Mouse (Mus musculus): ENCODE data around the gene Tubb5.
"Not testable (repeated sequence)": the region's sequence is repeated elsewhere in the genome, so short reads cannot be mapped to it uniquely, and the experiment has no call there.

Tubb5 gene

DNA sequence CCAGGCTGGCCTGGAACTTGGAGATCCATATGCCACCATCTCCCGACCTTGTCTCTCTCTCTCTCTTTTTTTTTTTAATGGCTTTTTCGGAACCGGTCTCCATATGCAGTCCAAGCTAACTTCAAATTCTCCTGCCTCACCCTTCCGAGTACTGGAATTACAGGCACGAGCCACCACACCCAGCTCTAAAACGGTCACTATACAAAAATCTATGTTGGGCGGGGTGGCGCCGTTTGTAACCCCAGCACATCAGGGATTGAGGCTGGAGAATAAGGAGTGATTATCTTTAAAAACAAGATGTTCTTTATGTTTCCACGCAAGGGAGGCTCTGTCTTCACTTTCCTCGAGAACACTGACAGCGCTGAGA, 22.7 kb upstream of the Tubb5 start:
- no peak for DNase-seq (ENCODE audit: low spot score in 2 of 2)

DNA sequence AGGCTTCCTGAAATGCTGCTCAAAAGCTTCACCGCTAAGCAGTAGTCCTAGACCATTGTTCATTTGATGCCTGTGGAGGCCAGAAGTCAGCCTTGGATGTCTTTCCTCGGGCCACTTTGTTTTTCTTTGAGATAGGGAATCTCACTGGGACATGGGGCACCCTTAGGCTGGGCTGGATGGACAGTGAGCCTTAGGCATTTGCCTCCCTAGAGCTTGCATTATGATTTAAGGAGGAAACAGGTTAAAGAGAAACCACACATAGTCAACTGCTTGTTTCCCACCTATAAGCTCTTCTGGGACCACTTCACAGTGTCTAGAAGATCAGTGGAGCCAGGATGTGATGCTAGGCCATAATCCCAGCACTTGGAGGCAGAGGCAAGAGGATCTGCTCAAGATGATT, 21.7 kb upstream of the Tubb5 start:
- DNase-seq (ENCODE audit: low spot score in 2 of 2), result no peak

DNA sequence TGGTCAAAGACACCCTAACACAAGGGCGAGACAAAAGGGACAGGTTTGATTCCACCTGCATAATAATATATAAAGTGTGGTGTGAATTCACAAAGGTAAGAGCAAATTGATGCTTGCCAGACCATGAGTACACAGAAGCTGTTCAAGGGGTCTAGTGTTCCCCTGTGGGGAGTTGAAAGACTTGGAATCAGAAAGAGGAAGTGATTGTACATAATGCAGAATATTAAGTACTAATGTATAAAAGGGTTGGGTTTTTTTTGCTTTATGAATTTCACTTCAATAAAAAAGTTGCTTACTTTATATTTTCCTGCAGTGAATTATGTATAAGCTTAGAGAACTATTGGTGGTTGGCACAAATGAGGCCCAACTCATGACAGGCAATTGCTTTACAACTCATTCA, 21.3 kb upstream of the Tubb5 start:
- no peak for DNase-seq (ENCODE audit: low spot score in 2 of 2)

DNA sequence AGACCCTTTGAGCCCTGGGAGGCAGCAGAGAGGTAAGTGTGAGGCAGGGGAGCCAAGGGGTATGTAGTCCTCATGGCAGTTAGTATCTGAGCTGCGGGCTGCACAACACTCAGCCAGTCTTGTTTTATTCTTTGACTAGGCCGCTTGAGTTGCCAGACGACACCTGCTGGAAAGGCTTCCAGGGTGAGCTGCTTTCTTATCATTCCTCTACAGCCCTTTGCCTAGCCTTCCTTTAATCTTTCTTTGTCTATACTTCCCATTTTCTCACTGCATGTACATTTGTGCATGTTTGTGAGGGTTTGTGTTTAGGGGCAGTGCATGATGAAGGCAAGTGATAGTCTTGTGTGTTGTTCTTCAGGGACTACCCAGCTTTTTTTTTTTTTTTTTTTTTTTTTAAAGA, 12.9 kb upstream of the Tubb5 start:
- no peak for DNase-seq (ENCODE audit: low spot score in 2 of 2)

DNA sequence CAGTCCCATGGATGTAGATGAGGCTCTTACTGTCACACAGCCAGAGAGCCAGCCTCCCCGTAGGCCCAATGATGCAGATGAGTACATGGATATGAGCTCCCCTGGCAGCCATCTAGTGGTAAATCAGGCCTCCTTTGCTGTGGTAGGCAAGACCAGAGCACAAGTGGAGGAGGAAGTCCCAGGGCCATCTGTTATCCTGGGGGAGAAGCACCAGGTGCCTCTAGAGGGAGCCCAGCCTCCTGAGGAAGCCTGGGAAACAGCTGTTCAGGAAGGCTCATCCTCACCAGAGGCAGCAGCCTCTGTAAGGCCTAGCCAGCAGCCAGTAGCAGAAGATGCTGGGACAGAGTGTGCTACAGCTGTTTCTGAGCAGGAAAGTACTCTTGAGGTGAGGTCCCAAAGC, 10.0 kb upstream of the Tubb5 start:
- DNase-seq (ENCODE audit: low spot score in 2 of 2), result no peak

DNA sequence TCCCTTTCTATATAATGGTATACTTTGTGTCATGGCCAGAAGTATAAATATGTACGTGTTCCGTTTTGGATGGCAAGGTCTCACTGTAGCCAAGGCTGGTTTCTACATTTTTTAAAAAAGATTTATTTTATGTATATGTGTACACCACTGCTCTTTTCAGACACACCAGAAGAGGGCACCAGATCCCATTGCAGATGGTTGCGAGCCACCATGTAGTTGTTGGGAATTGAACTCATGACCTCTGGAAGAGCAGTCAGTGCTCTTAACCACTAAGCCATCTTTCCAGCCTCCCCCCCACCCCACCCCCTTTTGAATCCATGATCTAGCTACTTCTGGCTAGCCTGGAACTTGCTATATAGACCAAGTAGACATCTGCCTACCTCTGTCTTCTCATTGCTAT, 5.4 kb upstream of the Tubb5 start:
- DNase-seq (ENCODE audit: low spot score in 2 of 2), result no peak

DNA sequence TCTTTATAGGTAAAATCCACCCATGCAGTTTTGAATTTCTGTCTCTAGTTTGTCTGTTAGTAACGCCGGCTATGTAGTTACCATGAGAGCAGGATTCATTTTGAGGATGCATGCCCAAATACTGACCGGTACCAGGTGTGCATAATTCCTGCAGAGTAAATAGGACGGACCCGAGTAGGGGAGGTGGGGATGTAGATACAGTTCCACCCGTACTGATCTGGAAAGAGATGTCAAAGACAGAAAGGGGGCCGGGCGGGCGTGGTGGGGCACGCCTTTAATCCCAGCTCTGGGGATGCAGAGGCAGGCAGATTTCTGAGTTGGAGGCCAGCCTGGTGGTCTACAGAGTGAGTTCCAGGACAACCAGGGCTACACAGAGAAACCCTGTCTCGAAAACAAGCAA, 3.9 kb upstream of the Tubb5 start:
- DNase-seq (ENCODE audit: low spot score in 2 of 2), result no peak

DNA sequence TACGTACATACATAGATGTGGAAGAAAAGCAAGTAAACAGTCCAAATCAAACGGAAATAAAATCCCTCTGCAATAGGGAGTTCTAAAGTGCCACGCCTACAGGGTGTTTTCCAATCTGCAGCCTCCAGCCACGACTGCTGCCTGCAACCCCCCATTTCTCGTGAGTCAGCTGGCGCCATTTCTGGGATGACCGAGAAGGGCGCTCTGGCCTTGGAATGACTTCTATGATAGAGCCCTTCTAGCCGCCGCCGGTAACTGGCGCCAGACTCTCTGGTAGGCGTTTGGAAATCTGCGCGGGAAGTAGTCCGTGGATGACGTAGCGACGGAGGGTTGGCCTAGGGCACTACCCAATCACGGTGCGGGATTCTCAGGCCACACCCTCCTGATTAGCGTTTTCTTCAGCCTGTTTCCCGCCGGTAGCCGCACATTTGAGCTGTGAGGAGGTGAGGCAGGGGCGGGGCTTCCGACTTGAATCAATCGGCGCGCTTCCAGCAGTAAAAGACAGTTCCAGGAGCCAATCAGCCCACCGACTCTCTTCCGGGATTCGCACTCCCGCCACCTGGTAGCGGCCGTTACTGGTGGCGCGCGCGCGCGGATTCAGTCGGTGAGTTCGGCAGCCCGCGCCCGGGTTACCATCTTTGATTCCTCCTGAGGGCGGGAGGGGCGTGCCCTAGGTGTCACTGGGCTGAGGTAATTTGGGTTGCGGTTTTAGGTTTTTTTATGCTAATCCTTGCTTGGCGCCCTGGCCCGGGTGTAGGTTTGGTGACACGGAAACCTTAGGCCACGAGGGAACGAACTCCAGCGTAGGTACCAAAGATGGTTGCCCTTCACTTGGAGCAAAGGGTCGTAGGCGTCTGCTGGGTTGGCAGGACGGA, 3.2 kb upstream of the Tubb5 start, which contains the start of gene Mdc1:
Gene Mdc1, plus strand, starts transcription at position 440 of the 875 bp plus-strand sequence.
- peak; percentile 95 to 99 for DNase-seq (ENCODE audit: low spot score in 2 of 2)

DNA sequence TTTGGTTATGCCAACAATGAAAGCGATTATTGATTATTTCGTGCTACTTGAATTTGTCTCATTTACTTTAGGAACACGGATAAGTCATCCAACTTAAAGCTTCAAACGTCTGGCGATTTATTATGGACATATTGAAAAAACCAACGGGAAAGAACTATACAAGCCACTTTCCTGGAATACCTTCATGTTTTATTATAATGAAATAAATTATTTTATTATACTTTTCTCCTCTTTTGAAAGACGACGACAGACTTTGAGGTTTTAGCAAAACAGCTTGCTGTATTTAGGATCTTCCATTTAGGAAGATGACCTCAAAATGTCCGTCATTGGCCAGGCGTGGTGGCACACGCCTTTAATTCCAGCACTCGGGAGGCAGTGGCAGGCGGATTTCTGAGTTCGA, 2.5 kb upstream of the Tubb5 start:
- DNase-seq (ENCODE audit: low spot score in 2 of 2), result no peak

DNA sequence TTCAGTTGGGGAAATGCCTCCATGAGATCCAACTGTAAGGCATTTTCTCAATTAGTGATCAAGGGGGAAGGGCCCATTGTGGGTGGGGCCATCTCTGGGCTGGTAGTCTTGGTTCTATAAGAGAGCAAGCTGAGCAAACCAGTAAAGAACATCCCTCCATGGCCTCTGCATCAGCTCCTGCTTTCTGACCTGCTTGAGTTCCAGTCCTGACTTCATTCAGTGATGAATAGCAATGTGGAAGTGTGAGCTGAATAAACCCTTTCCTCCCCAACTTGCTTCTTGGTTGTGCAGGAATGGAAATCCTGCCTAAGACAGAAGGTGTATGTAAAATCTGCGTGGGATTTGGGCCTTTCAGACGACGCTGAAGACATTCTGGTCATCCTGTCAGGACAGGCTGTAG, 896 bp upstream of the Tubb5 start:
- not testable (repeated sequence) for DNase-seq (ENCODE audit: low spot score in 2 of 2)

DNA sequence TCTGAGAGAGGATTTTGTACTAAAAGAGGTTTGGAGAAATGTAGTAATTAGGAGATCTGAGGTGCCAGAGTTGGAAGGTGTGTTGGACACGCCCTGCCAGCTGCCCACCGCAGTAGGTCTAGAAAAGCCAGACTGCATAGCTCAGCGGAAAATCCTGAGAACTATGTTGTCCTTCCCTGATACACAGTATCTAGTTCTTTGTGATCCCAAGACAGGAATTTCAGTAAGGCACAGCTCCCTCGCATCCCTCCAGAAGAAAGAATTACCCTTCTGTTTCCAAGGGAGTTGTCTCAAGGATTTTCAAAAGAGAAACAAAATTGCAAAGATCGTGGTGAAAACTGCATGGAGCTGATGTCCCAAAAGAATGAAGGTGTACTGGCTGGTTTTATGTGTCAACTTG, 464 bp upstream of the Tubb5 start:
- no peak for DNase-seq (ENCODE audit: low spot score in 2 of 2)

DNA sequence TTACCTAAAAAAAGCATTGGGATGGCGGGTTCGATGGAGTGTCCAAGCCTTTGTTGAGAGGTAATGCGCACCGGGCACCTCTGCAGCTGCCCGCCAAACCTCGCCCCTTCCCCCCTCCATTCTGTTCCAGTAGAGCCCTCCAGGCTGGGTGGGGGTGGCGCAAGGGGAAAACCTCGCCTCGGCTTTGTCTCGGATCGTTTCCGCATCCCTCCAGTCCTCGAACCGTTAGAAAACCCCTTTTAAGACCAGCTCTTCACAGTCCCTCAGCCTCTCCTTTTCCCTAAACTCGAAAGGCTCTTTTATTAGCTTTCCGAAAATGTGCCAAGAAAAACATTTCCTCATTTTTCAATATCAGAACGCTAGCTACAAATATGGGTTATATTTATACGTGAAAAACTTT, 619 bp downstream of the Tubb5 start:
- no peak for DNase-seq (ENCODE audit: low spot score in 2 of 2)

DNA sequence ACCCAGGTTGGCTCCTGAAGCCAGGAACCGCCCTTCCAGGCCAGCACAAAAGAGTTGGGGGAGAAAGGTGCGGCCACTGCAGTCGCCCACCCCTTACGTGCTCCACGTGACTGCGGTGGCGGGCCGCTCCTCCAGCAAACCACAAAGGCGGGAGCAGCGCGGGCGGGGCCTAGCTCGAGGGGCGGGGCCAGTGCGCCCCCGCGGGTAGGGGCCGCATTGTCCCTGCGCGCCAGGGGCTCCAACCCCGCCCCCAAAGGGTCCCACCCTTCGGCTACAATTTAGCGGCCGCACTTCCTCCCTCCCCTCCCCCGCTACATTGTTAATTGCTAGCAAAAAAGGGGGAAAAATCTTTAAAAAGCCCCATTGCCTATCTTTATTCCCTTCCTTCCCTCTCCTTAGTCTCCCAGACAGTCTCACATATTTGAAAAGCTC, 1.1 kb downstream of the Tubb5 start:
- DNase-seq (ENCODE audit: low spot score in 2 of 2), result peak in 1 of 2 experiments; percentile 82

DNA sequence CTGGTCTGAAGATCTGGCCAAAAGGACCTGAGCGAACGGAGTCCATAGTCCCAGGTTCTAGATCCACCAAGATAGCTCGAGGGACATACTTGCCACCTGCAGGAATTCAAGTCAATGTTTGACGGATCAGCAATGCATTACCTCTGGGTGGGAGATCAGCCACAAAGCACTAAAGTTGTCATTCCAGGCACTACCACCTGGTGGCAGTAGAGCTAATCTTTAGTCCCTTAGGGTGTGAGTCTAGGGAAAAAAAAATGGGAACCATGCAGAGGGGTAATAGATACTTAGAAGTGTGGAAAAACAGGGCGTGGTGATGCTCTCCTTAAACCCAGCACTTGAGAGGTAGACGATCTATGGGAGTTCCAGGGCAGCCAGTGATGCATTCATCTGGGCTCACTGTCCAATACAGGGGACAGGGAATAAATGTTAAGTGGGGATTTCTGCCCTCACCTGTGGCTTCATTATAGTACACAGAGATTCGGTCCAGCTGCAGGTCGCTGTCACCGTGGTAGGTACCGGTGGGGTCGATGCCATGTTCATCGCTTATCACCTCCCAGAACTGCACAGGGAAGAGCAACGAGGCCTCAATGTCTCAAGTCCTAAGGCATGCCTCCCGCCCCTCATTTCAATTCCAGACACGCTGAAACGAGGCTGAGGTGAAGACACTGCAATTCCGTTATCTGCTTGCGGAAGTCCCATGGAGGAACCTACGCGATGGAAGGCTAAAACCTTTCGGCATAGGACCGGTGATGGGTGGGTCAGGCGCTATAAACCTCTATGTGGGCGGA, 1.7 kb downstream of the Tubb5 start:
- peak in 1 of 2 experiments; percentile 61 for DNase-seq (ENCODE audit: low spot score in 2 of 2)

DNA sequence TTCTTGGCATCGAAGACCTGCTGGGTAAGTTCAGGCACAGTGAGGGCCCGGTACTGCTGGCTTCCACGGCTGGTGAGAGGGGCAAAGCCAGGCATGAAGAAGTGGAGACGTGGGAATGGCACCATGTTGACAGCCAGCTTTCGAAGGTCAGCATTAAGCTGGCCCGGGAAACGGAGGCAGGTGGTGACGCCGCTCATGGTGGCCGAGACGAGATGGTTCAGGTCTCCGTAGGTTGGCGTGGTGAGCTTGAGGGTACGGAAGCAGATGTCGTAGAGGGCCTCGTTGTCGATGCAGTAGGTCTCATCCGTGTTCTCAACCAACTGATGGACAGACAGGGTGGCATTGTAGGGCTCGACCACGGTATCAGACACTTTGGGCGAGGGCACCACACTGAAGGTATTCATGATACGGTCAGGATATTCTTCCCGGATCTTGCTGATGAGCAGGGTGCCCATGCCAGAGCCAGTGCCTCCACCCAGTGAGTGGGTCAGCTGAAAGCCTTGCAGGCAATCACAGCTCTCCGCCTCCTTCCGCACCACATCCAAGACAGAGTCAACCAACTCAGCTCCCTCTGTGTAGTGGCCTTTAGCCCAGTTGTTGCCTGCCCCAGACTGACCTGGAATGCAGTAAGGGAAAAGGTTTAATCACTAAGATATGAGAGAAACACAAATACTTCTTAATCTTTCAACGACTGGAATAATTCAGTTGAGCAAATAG, 2.5 kb downstream of the Tubb5 start:
- no peak for DNase-seq (ENCODE audit: low spot score in 2 of 2)

DNA sequence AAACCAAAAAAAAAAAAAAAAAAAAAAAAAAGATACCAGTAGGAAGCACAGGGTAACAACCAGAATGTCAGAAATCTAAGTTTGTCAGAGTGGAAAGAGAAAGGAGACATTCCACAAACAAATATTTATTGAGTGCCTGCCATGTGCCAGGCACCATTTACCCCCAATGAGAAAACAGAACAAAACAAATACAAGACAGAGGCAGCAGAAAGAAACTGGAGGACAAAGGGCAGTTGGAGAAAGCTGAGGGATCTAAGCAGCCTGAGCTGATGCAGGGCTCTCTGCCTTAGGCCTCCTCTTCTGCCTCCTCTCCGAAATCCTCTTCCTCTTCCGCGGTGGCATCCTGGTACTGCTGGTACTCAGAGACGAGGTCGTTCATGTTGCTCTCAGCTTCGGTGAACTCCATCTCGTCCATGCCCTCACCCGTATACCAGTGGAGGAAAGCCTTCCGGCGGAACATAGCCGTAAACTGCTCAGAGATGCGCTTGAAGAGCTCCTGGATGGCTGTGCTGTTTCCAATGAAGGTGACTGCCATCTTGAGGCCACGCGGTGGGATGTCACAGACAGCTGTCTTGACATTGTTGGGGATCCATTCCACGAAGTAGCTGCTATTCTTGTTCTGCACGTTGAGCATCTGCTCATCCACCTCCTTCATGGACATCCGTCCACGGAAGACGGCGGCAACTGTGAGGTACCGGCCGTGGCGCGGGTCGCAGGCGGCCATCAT, 3.2 kb downstream of the Tubb5 start:
- DNase-seq (ENCODE audit: low spot score in 2 of 2), result no peak

DNA sequence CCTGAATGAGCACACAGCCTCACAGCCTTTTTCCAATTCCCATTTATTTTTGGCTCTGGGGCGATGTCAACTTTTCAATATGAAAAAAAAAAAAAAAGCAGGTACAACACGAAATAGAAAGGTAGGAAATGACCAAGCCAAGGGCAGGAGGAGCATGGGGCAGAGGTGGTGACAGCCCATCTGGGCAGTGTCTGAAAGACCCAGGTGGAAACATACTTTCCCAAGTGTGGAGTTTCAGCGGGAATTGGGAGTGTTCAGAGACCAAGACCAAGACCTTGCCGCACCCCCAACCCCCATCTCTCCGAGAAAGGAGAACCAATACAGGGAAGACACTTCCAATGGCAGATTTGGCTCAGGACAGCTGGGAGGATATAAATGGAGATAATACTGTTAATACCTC, 4.2 kb downstream of the Tubb5 start:
- no peak for DNase-seq (ENCODE audit: low spot score in 2 of 2)

DNA sequence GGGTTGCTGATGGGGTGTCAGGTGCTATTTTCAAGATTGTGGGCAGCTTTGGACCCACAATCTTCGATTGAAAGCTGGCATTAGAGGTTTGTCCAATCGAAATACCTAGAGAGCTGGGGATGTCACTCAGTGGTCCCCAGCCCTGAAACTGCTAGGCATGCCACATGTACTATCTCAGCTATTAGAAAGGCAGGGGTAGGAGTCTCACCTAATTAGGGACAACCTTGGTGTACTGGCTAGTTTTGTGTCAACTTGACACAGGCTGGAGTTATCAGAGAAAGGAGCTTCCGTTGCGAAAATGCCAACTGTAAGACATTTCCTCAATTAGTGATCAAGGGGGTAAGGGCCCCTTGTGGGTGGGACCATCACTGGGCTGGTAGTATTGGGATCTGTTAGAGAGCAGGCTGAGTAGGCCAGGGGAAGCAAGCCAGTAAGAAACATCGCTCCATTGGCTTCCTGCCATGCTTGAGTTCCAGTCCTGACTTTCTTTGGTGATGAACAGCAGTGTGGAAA, 4.8 kb downstream of the Tubb5 start:
- DNase-seq (ENCODE audit: low spot score in 2 of 2), result no peak

DNA sequence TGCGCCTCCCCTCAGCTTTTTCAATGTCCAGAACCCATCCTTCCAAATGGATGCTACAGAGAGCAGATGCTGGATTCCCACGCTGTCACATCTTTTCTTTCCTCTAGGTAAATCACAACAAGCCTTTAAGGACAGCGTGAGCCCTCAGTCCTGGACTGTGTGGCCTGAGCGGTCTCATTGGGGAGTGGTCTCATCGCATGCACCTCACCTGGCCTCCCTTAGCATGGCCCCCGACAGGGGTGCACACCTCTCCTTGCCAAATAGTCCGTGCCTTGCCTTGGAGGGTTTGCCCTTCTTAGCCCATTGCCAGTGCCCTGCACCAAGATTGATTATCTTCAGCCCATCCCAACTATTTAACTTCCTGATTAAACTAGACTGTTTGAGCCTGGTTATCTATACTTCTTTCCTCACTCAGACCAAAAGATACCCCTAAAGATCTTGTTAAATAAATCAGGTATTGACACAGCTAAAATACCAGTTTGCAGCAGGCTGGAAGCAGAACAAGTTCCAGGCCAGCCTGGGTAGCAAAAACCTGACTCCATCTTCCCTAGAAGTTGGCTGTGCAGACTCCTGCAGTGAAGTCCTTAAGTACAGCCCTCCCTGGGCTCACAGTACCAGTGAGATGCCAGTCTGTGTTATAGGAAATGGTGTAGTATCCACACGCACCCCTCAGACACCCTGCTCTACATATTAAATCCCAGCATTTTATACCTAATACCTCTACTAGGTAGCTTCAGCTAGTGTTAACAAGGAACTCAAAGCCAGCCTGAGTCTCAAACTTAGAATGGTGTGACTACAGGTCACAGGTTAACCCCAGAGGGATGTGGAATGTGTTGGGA, 5.5 kb downstream of the Tubb5 start:
- no peak for DNase-seq (ENCODE audit: low spot score in 2 of 2)

DNA sequence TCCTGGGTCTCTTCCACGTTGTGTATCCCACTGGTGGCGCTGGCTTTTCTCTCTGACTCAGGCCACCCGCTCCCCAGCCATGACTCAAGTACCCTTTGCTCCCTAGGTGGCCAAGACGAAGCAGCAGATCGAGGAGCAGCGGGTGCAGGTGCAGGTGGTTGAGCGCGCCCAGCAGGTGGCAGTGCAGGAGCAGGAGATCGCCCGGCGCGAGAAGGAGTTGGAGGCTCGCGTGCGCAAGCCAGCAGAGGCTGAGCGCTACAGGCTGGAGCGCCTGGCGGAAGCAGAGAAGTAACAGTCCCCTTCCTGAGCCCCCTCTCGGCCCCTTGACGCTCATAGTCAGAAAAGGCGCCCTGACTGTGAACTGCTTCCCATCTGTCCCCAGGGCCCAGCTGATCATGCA, 8.4 kb downstream of the Tubb5 start:
- DNase-seq (ENCODE audit: low spot score in 2 of 2), result peak in 1 of 2 experiments; percentile 83

Measured in urinary bladder, adult 18-20 months (tissue).